Mouse (Mus musculus): Measurements from ENCODE around the gene Sema7a.

The Sema7a gene

GRCm38 (mm10) chr9:58011027-58011426, 71.1 kb downstream of the Sema7a start:
- DNase-seq (ENCODE audit: low read depth) = no peak

- no peak for DNase-seq (ENCODE audit: low read depth)
Observed at GRCm38 (mm10) chr9:58011552-58011951, 71.6 kb downstream of the Sema7a start.

Data from c-Kit-positive CD71-positive TER-119-negative erythroid progenitor cells, embryonic 14.5 days (primary cell).